ENCODE assay signal across 15 mouse cellular contexts in genomic region chr16:81365901-81366300, GRCm38 (mm10).
DNase-seq lines count a peak whose midpoint lies in the region.
"Had no signal": no experiment of that assay in that cellular context is flagged by ENCODE, and none has a peak within 500 bp of the region (broad histone marks: within the 10 kb centered on the region; RNA-seq: fewer than 3 reads in every experiment).

No protein-coding gene starts in this region.

- DNase-seq in layer of hippocampus, adult 9-11 months, result peak; percentile 48
- no peak for DNase-seq in layer of hippocampus, postnatal 25 days (ENCODE audit: extremely low spot score in 1 of 2, low spot score in 1 of 2)
- peak; percentile 70 for DNase-seq in Muller cell, postnatal 12 days (ENCODE audit: inconsistent ontology term)
- DNase-seq in ZHBTc4 (ENCODE audit: low read depth, low spot score), result peak; percentile 3
- DNase-seq in telencephalon, adult 2 months (ENCODE audit: low read depth, low spot score), result peak; percentile 38
- no peak for DNase-seq in lung, postnatal 4 days
- no peak for DNase-seq in lung, postnatal 14 days
- DNase-seq: adrenal gland, adult 2 months; adrenal gland, postnatal 25 days; cerebellum, adult 2 months; cerebellum, postnatal 25 days; forebrain, postnatal 0 days; gastrocnemius, postnatal 36 days; heart, adult 11 months; heart, postnatal 36 days had no signal

Comparison
In these comparisons a context has a peak if more than half of its experiments do, and no peak if none do; other contexts are left out.
1. DNase-seq: peak in layer of hippocampus, adult 9-11 months (single experiment), Muller cell, postnatal 12 days (single experiment), ZHBTc4 (single experiment) and telencephalon, adult 2 months (single experiment); none in layer of hippocampus, postnatal 25 days (0 of 2), lung, postnatal 4 days (0 of 2) and lung, postnatal 14 days (single experiment).